Mouse (Mus musculus) G1E (cell line): ENCODE measurements around the gene Gm8251. TPM values are rescaled to one million over a fixed set of nuclear protein-coding genes. Genes with fewer than 3 reads are reported as not detected.

Experiments
- ATAC-seq: 2 replicates; pipeline ENCODE4 v1.8.0; 2016; ENCODE audit warnings: mild to moderate bottlenecking; ENCODE audit not compliant: insufficient number of reproducible peaks, poor library complexity, low FRiP score, severe bottlenecking; ENCODE audit errors: extremely low read depth
- DNase-seq: peaks from one replicate; pipeline ENCODE4 v3.0.0; 2012; ENCODE audit warnings: low spot score
- H3K27me3 ChIP-seq: 2 replicates; pipeline ENCODE4 v1.6.1; 2012; ENCODE audit warnings: mild to moderate bottlenecking, low read length, inconsistent platforms; ENCODE audit not compliant: insufficient read depth
- H3K36me3 ChIP-seq: replicated peaks from 2 replicates; pipeline ENCODE3; 2012; ENCODE audit warnings: mild to moderate bottlenecking, inconsistent platforms
- H3K4me1 ChIP-seq: 2 replicates; pipeline ENCODE4 v1.6.1; 2012; ENCODE audit warnings: low read depth, low read length, inconsistent platforms, mixed read lengths; ENCODE audit not compliant: insufficient read depth
- H3K4me3 ChIP-seq: 2 replicates; pipeline ENCODE4 v1.5.1; 2012; ENCODE audit warnings: low read depth, mild to moderate bottlenecking, inconsistent platforms, low read length, moderate library complexity, mixed read lengths
- H3K9me3 ChIP-seq: replicated peaks from 2 replicates; pipeline ENCODE4 v1.6.1; 2012; ENCODE audit warnings: inconsistent platforms
- CTCF ChIP-seq: IDR thresholded peaks from 2 replicates; pipeline ENCODE4 v1.5.1; 2012; ENCODE audit warnings: low read depth, low read length, inconsistent platforms, mixed read lengths
- GATA1 ChIP-seq: IDR thresholded peaks from 2 replicates; pipeline ENCODE4 v1.6.1; 2012; ENCODE audit warnings: borderline replicate concordance, low read length, inconsistent platforms, mixed read lengths
- GATA2 ChIP-seq: IDR thresholded peaks from 2 replicates; pipeline ENCODE4 v1.6.1; 2012; ENCODE audit warnings: low read depth, low read length, inconsistent platforms, borderline replicate concordance
- POLR2AphosphoS5 ChIP-seq: IDR thresholded peaks from 2 replicates; pipeline ENCODE4 v1.6.1; 2012; ENCODE audit warnings: low read depth, low read length, inconsistent platforms; ENCODE audit not compliant: insufficient replicate concordance
- TAL1 ChIP-seq: conservative IDR thresholded peaks from 2 replicates; pipeline ENCODE4 v1.6.1; 2012; ENCODE audit warnings: low read depth, low read length, inconsistent platforms, mixed read lengths
- polyA plus RNA-seq: library from polyadenylated mRNA; stranded (reverse); fragments of >175 nt; gene quantifications from 2 replicates; pipeline ENCODE4 v1.2.3, GENCODE M21; 2012
- total RNA-seq, 2 experiments: library from RNA; stranded (forward) in 1 of 2; stranded (reverse) in 1 of 2; fragments of 200-1000 nt in 1 of 2; fragments of >200 nt in 1 of 2; fragmentation: Nextera tagmentation in 1 of 2; gene quantifications; 2 replicates each; pipeline ENCODE4 v1.2.3; 2014 to 2017

Gene Gm8251
- total and polyA plus RNA-seq, 3 experiments = 0.01 to 0.22 TPM; not detected in 1

GRCm38 (mm10) chr1:44027651-44028050 lies 34.1 kb downstream of the Gm8251 start:
- peaks cover 15% of the 10 kb centered on the region for H3K27me3 ChIP-seq
- no peak overlapping the region for H3K4me3 ChIP-seq
- no peak for ATAC-seq
- TF ChIP-seq POLR2AphosphoS5 (no peak), CTCF (no peak), TAL1 (no peak), GATA2 (no peak), GATA1 (no peak)
- H3K9me3 ChIP-seq = no peaks in the 10 kb centered on the region
- DNase-seq = no peak
- no peaks in the 10 kb centered on the region for H3K4me1 ChIP-seq
- H3K36me3 ChIP-seq = no peaks in the 10 kb centered on the region

GRCm38 (mm10) chr1:44022656-44023055 lies 39.1 kb downstream of the Gm8251 start:
- no peak for ATAC-seq

GRCm38 (mm10) chr1:44019934-44020333 lies 41.8 kb downstream of the Gm8251 start, which contains the start of gene Mettl21c:
TSS of gene Mettl21c (minus strand) at chr1:44020034.
- no peak for ATAC-seq
- no peak for DNase-seq
- no peak within 1 kb of the TSS for H3K4me3 ChIP-seq
- no peaks in the 10 kb centered on the region for H3K9me3 ChIP-seq
- peaks cover 31% of the 10 kb centered on the region for H3K27me3 ChIP-seq
- no peak for TF ChIP-seq GATA1
- TF ChIP-seq GATA2 = no peak
- no peak for TF ChIP-seq TAL1
- TF ChIP-seq POLR2AphosphoS5 = no peak
- no peak for TF ChIP-seq CTCF
- H3K4me1 ChIP-seq = no peaks in the 10 kb centered on the region
- H3K36me3 ChIP-seq = no peaks in the 10 kb centered on the region

More at GRCm38 (mm10) chr1:44022656-44023055, 39.1 kb downstream of the Gm8251 start:
- Histone ChIP-seq H3K9me3 (no peaks in the 10 kb centered on the region), H3K36me3 (no peaks in the 10 kb centered on the region), H3K27me3 (peaks cover 31% of the 10 kb centered on the region), H3K4me3 (no peak overlapping the region), H3K4me1 (no peaks in the 10 kb centered on the region)
- no peak for TF ChIP-seq POLR2AphosphoS5
- TF ChIP-seq GATA1 = no peak
- TF ChIP-seq GATA2 = no peak
- no peak for TF ChIP-seq TAL1
- no peak for TF ChIP-seq CTCF
- no peak for DNase-seq

GRCm38 (mm10) chr1:44015556-44015955 lies 46.2 kb downstream of the Gm8251 start:
- DNase-seq = no peak
- no peak for ATAC-seq
- TF ChIP-seq POLR2AphosphoS5 (no peak), CTCF (no peak), TAL1 (no peak), GATA1 (no peak), GATA2 (no peak)
- H3K9me3 ChIP-seq = no peaks in the 10 kb centered on the region
- peaks cover 8% of the 10 kb centered on the region for H3K36me3 ChIP-seq
- H3K4me3 ChIP-seq = no peak overlapping the region
- H3K27me3 ChIP-seq = peaks cover 13% of the 10 kb centered on the region
- no peaks in the 10 kb centered on the region for H3K4me1 ChIP-seq

Other genes starting within 250 kb of the Gm8251 start
- gene Uxs1, start 234.1 kb downstream of the Gm8251 start, total RNA-seq (2014; fragmentation: Nextera tagmentation) = 17.9 and 27.8 TPM in 2 replicates
- gene Uxs1, start 234.1 kb downstream of the Gm8251 start, total RNA-seq (2017) = 28.5 and 30.5 TPM in 2 replicates
- gene Uxs1, start 234.1 kb downstream of the Gm8251 start, polyA plus RNA-seq = 13.2 and 13.3 TPM in 2 replicates
- gene Tpp2, start 128.3 kb downstream of the Gm8251 start, total RNA-seq (2014; fragmentation: Nextera tagmentation) = 215 and 240 TPM in 2 replicates
- gene Tpp2, start 128.3 kb downstream of the Gm8251 start, total RNA-seq (2017) = 204 and 246 TPM in 2 replicates
- gene Tpp2, start 128.3 kb downstream of the Gm8251 start, polyA plus RNA-seq = 19.0 and 19.4 TPM in 2 replicates
- gene Mettl21c, start 41.9 kb downstream of the Gm8251 start, total RNA-seq (2014; fragmentation: Nextera tagmentation) = not detected in 2 replicates
- 0.44 TPM in 1 of 2 replicates, not detected in the other for gene Mettl21c, start 41.9 kb downstream of the Gm8251 start, total RNA-seq (2017)
- not detected in 2 replicates for gene Mettl21c, start 41.9 kb downstream of the Gm8251 start, polyA plus RNA-seq
- gene Tex30, start 40.5 kb upstream of the Gm8251 start, total RNA-seq (2014; fragmentation: Nextera tagmentation) = 65.6 and 102 TPM in 2 replicates
- 125 and 159 TPM in 2 replicates for gene Tex30, start 40.5 kb upstream of the Gm8251 start, total RNA-seq (2017)
- gene Tex30, start 40.5 kb upstream of the Gm8251 start, polyA plus RNA-seq = 7.6 and 12.8 TPM in 2 replicates
- 65.3 and 67.5 TPM in 2 replicates for gene Kdelc1, start 56.9 kb upstream of the Gm8251 start, total RNA-seq (2014; fragmentation: Nextera tagmentation)
- gene Kdelc1, start 56.9 kb upstream of the Gm8251 start, total RNA-seq (2017) = 24.2 and 26.2 TPM in 2 replicates
- gene Kdelc1, start 56.9 kb upstream of the Gm8251 start, polyA plus RNA-seq = 5.9 and 7.0 TPM in 2 replicates
- gene Bivm, start 57.0 kb upstream of the Gm8251 start, total RNA-seq (2014; fragmentation: Nextera tagmentation) = 68.8 and 70.1 TPM in 2 replicates
- gene Bivm, start 57.0 kb upstream of the Gm8251 start, total RNA-seq (2017) = 26.1 and 28.9 TPM in 2 replicates
- gene Bivm, start 57.0 kb upstream of the Gm8251 start, polyA plus RNA-seq = 4.8 and 6.4 TPM in 2 replicates
- 45.3 and 49.5 TPM in 2 replicates for gene Ercc5, start 85.8 kb upstream of the Gm8251 start, total RNA-seq (2014; fragmentation: Nextera tagmentation)
- gene Ercc5, start 85.8 kb upstream of the Gm8251 start, total RNA-seq (2017) = 30.8 and 33.8 TPM in 2 replicates
- 6.4 and 6.7 TPM in 2 replicates for gene Ercc5, start 85.8 kb upstream of the Gm8251 start, polyA plus RNA-seq
- gene Mettl21e, start 157.0 kb upstream of the Gm8251 start, total RNA-seq (2014; fragmentation: Nextera tagmentation) = not detected in 2 replicates
- 0.06 and 0.16 TPM in 2 replicates for gene Mettl21e, start 157.0 kb upstream of the Gm8251 start, total RNA-seq (2017)
- not detected in 2 replicates for gene Mettl21e, start 157.0 kb upstream of the Gm8251 start, polyA plus RNA-seq